Mouse (Mus musculus) cerebellum, adult 2 months (tissue): ENCODE measurements at regions not wholly inside any gene's neighbourhood (a gene's known extent, or its start where the extent isn't known, plus 50 kb on each side); places are given as distances from the start of the nearest gene placed in this dataset.
A peak's percentile ranks its signal among the peaks of the same experiment; 100 is the strongest.
"Not testable (repeated sequence)": the region's sequence is repeated elsewhere in the genome, so short reads cannot be mapped to it uniquely, and the experiment has no call there.

ENCODE experiments used
- DNase-seq, 2 experiments: peaks; one replicate each; pipeline ENCODE4 v3.0.0; 2021
- H3K27ac ChIP-seq: fragments of 200-500 bp; 2 replicates; pipeline ENCODE4 v1.5.1; 2012; ENCODE audit warnings: low read length, control low read depth, inconsistent platforms; ENCODE audit not compliant: insufficient read depth
- H3K27me3 ChIP-seq: fragments of 200-500 bp; 2 replicates; pipeline ENCODE4 v1.6.1; 2012; ENCODE audit warnings: inconsistent platforms, mild to moderate bottlenecking, low read length, moderate library complexity; ENCODE audit not compliant: control insufficient read depth, insufficient read depth
- H3K4me1 ChIP-seq: fragments of 200-500 bp; 2 replicates; pipeline ENCODE4 v1.6.1; 2011; ENCODE audit warnings: low read length; ENCODE audit not compliant: control insufficient read depth, insufficient read depth
- H3K4me3 ChIP-seq: fragments of 200-500 bp; replicated peaks from 2 replicates; pipeline ENCODE3; 2011; ENCODE audit warnings: mild to moderate bottlenecking, low read depth, low read length, control low read depth; ENCODE audit not compliant: insufficient read depth
- CTCF ChIP-seq: fragments of 200-500 bp; IDR thresholded peaks from 2 replicates; pipeline ENCODE4 v1.5.1; 2011; ENCODE audit warnings: low read depth, mild to moderate bottlenecking, control low read depth, low read length, moderate library complexity, borderline replicate concordance; ENCODE audit not compliant: insufficient read depth
- POLR2A ChIP-seq: fragments of 200-500 bp; IDR thresholded peaks from 2 replicates; pipeline ENCODE4 v1.6.1; 2011; ENCODE audit warnings: low read length, control low read depth, borderline replicate concordance; ENCODE audit not compliant: insufficient read depth
- WGBS: fragments of 180-500 bp; shearing (Covaris S2); methylation state at CpG from one replicate; pipeline ENCODE4 v1.1.7; 2018; 5-methylcytosine and 5-hydroxymethylcytosine counted together

DNA sequence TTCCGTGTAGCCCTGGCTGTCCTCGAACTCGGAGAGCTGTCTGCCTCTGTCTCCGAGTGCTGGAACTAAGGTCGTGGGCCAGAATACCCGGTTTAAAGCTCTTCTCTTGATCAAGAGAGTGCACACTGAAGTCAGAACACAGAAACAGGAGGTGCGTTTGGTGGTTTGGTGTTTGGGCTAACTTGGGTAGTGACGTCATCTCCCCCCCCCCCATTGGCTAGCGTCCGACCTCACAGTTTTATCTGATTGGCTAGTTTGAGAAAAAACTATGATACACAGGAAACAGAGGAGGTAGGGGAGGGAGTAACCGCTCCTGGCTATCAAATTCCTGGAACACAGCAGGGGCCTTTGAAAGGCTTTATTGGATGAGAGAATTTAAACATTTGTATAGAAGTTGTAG, 60.2 kb upstream of the Pim1 start:
- Histone ChIP-seq H3K4me1 (no peaks in the 10 kb centered on the region; the same call in 1 of the 2 replicates), H3K27ac (no peak overlapping the region), H3K4me3 (no peak overlapping the region), H3K27me3 (no peaks in the 10 kb centered on the region)
- TF ChIP-seq CTCF = no peak
- no peak for TF ChIP-seq POLR2A
- WGBS = 85% methylated on average over 11 of the region's 11 CpGs
- no peak for DNase-seq

DNA sequence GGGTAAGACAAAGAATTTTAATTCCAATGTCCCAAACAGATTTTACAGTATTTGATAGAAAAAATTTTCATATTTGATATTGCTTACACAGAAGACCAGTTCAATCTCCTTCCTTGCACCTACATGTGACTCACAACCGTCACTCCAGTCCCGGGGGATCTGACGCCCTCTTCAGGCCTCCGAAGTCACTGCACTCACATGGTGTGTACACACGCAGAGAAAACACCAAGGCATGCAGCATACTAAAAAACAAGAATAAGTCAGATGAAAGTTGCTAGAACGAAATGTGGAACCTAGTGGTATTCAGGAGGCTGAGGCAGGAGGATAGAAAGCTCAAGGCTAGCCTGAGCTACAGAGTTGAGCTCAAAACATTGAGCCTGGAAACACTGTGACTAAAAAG, 59.7 kb upstream of the Pim1 start:
- Histone ChIP-seq H3K27ac (no peak overlapping the region), H3K27me3 (no peaks in the 10 kb centered on the region), H3K4me1 (no peaks in the 10 kb centered on the region; the same call in 1 of the 2 replicates), H3K4me3 (no peak overlapping the region)
- no peak for DNase-seq
- TF ChIP-seq CTCF = no peak
- WGBS = 96% methylated on average over 6 of the region's 6 CpGs

DNA sequence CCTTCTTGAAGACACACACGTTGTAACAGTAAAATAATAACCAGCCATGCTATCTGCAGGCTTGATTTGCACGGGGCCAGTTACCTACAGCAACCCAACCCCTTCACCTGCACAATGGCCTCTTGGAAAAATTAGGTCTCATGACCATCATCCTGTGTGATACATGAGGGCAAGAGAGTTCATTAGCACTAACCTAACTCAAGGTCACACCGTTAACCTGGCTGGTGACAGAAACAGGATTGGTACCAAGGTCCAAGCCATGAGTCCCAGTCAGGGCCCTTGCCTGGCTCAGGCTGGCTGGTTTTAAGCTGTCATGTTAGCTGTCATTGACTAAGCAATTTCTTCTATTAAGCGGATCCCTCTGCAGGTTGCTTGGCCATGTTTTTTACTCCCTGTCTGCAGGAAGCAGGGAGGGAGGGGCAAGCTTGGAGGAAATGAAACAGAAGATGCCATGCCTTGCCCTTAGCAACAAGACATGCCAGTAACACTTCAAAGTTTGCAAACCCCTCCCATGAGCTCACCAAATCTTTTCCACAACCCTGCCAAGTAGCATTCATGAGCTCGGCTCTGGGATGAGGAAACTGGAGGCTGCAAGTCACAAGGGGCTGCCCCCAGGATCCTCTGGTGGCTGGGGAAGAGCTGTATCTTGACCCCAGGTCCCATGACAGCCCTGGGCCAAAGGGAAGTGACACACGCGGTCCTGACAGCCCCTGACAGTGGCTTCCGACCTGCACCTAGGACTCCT, 58.8 kb upstream of the Pim1 start:
- no peak for TF ChIP-seq POLR2A
- no peak for TF ChIP-seq CTCF
- no peak overlapping the region for H3K4me3 ChIP-seq
- DNase-seq = no peak
- WGBS = 53% methylated on average over 8 of the region's 8 CpGs
- H3K4me1 ChIP-seq = peaks cover under 1% of the 10 kb centered on the region; the same call in 1 of the 2 replicates
- H3K27me3 ChIP-seq = no peaks in the 10 kb centered on the region
- H3K27ac ChIP-seq = no peak overlapping the region

DNA sequence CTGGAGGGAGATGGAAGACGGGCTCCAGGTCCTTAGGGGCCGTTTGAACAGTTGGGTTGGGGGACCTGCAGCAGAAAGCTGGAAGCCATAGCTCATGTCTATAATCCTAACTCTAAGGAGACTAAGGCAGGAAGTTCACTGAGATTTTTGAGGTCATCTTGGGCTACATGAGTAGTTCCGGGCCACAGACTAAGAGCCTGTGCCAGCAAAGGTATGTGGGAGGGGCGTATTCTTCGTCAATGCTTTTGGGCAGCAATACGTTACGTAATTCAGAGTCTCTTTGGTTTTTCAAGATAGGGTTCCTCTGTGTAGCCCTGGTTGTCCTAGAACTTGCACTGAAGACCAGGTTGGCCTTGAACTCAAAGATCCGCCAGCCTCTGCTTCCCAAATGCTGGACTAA, 57.9 kb upstream of the Pim1 start:
- H3K4me3 ChIP-seq = no peak overlapping the region
- 94% methylated on average over 8 of the region's 8 CpGs for WGBS
- peaks cover 3% of the 10 kb centered on the region; the same call in 1 of the 2 replicates for H3K4me1 ChIP-seq
- H3K27ac ChIP-seq = no peak overlapping the region
- no peaks in the 10 kb centered on the region for H3K27me3 ChIP-seq
- no peak for TF ChIP-seq POLR2A
- no peak for TF ChIP-seq CTCF
- no peak for DNase-seq

DNA sequence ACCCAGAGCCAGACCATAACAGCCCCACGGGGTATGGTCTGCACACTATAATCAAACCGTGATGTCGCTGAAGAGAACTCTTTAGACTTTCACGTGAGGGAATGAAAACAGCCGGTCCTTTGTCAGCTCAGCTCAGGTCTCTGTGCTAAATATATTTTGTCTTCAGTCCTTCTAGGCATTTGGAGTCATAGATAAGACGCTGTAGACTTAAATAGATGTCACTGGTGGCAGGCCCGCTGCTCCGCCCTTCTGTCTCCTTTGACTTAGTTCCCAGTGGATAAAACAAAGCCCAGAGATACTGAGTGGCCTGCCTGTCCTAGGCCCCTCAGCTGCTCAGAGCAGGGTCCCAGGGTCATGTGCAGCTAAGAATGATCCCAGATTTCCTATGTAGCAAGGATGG, 57.2 kb upstream of the Pim1 start:
- WGBS = 85% methylated on average over 8 of the region's 8 CpGs
- H3K27me3 ChIP-seq = no peaks in the 10 kb centered on the region
- TF ChIP-seq POLR2A = no peak
- TF ChIP-seq CTCF = no peak
- no peak overlapping the region for H3K4me3 ChIP-seq
- H3K27ac ChIP-seq = no peak overlapping the region
- peaks cover 5% of the 10 kb centered on the region; the same call in 1 of the 2 replicates for H3K4me1 ChIP-seq
- DNase-seq = no peak

DNA sequence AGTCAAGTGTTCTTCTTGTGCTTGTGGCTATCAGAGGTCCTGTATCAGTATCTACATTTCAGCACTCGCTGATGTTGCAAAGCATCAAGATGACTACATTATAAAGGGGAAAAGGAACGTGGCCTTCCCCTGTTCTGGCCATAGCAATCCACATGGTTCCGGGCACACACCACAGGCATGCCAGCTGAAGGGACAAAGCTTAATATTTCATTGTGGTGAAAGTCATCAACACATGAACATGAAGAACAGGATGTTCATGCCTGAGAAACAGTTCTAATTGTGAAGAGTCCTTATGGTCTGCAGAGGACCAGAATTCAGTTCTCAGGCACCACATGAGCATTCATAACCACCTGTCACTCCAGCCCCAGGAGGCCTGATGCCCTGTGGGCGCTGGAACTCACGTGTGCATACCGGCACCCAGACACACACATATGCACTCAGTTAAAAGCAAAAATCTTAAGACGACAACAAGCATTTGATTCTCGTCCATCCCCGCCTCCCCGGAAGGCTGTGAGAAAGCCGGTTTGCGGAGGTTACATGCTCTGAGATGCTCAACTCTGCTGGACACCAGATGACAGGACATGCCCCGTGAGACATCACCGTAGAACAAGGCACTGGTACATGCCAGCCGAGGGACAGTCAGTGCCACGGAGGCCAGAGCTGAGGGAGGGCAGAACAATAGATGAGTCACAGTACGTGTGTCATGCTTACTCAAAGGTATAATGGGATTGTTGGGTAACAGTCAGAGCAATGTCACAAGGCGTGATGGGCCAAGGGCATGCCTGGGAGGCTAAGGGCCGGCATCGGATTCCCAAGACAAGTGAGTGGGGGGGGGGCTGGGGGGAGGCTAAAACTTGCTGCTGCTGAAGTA, 56.2 kb upstream of the Pim1 start:
- TF ChIP-seq CTCF (no peak), POLR2A (no peak)
- Histone ChIP-seq H3K27me3 (no peaks in the 10 kb centered on the region), H3K4me3 (no peak overlapping the region), H3K27ac (no peak overlapping the region), H3K4me1 (peaks cover 5% of the 10 kb centered on the region; the same call in 1 of the 2 replicates)
- 62% methylated on average over 20 of the region's 20 CpGs for WGBS
- no peak for DNase-seq

DNA sequence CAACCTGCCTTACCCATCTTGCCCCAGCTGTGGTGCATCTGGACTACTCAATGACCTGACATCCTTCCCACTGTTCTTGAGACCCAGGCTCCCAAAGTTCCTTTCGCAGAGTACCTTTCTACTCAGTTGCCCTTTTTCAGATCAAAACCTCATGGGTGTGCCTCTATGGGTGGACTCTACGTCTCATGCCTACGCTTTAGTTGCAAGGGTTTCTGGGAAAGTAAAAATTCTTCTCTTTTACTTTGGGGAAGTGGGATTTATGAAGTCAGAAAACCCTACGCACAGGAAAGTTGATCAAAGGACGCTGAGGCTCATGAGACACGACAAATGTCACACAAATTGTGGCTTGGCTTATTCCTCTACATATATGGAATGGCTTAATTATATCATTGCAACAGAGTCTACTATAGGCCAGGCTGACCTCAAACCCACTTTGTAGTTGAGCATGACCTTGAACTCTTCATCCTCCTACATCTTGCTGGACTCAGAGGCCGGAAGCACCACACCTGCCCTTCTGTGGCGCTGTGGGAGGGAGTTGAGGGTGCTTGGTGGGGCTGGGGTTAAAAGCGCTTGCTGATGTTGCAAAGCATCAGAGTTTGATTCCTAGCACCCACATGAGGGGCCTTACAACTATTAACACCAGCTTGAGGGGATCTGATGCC, 55.1 kb upstream of the Pim1 start:
- H3K4me1 ChIP-seq = peaks cover 5% of the 10 kb centered on the region; the same call in 1 of the 2 replicates
- no peaks in the 10 kb centered on the region for H3K27me3 ChIP-seq
- WGBS = 99% methylated on average over 9 of the region's 9 CpGs
- H3K27ac ChIP-seq = no peak overlapping the region
- DNase-seq = no peak
- no peak overlapping the region for H3K4me3 ChIP-seq
- TF ChIP-seq POLR2A = no peak
- no peak for TF ChIP-seq CTCF

DNA sequence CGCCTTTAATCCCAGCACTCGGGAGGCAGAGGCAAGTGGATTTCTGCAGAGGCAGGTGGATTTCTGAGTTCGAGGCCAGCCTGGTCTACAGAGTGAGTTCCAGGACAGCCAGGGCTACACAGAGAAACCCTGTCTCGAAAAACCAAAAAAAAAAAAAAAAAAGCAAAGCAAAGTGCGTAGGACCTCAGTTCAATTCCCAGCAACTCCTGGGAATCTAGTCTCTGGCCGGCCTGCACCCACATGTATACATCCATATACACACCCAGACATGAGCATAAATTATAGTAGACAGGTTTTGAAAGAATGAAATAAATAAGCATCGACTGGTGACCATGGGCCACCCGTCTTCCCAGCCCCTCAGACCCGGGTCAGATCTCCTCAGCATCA, 54.1 kb upstream of the Pim1 start:
- peak in 1 of 2 experiments; percentile 9 for DNase-seq
- H3K27ac ChIP-seq, H3K4me1 ChIP-seq, H3K27me3 ChIP-seq: not testable (repeated sequence)
- peak overlapping the region; percentile 52 for H3K4me3 ChIP-seq
- WGBS = 83% methylated on average over 9 of the region's 9 CpGs
